Mouse (Mus musculus) cortical plate, adult 2 months (tissue): ENCODE results near the gene Sel1l.

ENCODE experiments used
- CTCF ChIP-seq: fragments of 200-500 bp; IDR thresholded peaks from 2 replicates; pipeline ENCODE4 v1.5.1; 2011; ENCODE audit warnings: mild to moderate bottlenecking, control low read depth, low read length; ENCODE audit not compliant: insufficient read depth; ENCODE audit errors: extremely low read depth
- POLR2A ChIP-seq: fragments of 200-500 bp; IDR thresholded peaks from 2 replicates; pipeline ENCODE4 v1.6.1; 2011; ENCODE audit warnings: mild to moderate bottlenecking, low read length, control low read depth; ENCODE audit not compliant: insufficient read depth; ENCODE audit errors: extremely low read depth

- TF ChIP-seq POLR2A (no peak), CTCF (no peak)
These were observed 45.6 kb downstream of the Sel1l start for GRCm38 (mm10) chr12:91803207-91803932.
